Mouse (Mus musculus) erythroblast, embryonic 14.5 days (primary cell): ENCODE data around the gene Rabggtb.

Experiments
- GATA1 ChIP-seq: IDR thresholded peaks from 2 replicates; pipeline ENCODE4 v1.6.1; 2012; ENCODE audit warnings: low read length, inconsistent platforms, mixed read lengths
- TAL1 ChIP-seq: IDR thresholded peaks from 3 replicates; pipeline ENCODE4 v1.6.1; 2012; ENCODE audit warnings: low read length, inconsistent platforms, mixed read lengths

GRCm38 (mm10) chr3:153960884-153961283 lies 48.1 kb upstream of the Rabggtb start:
- TF ChIP-seq GATA1 = no peak
- no peak for TF ChIP-seq TAL1
